Mouse (Mus musculus): ENCODE measurements around the gene Pdilt. TPM values are rescaled to one million over a fixed set of nuclear protein-coding genes. Genes with fewer than 3 reads are reported as not detected.

Pdilt gene
- polyA plus RNA-seq, 1 experiment from 2014 or later: 0.21 TPM

DNA sequence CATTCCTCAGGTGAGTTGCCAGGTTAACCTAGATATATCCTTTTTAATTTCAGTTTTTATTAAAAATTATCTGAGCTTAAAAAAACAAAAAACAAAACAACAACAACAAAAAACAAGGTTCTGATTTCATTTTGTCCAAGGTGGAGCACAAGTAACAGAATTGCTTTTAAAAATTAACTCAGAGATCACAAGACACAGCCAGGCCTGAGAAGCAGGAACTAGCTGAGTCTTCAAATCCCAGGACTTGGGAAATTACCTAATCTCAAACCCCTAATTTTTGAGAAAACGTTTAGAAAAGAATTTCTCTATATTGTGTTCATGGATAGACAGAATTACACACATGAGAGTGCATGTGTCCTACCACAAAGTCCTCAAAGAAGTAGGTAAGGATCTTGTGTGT lies 9.6 kb upstream of the Pdilt start:
- Histone ChIP-seq H3K4me1 (ENCODE audit: insufficient read depth, low read length) (peaks cover 2% of the 10 kb centered on the region), H3K4me2 (replicated peaks; ENCODE audit: low read depth, low read length) (no peak overlapping the region), H3K9ac (replicated peaks; ENCODE audit: low read length) (no peak overlapping the region), H3K4me3 (ENCODE audit: low read length) (no peak overlapping the region), H3K27ac (ENCODE audit: low read length) (peak overlapping the region; percentile 31; the same call in 1 of the 2 replicates), H3K27me3 (ENCODE audit: insufficient read depth, low read length) (no peaks in the 10 kb centered on the region), H3K9me3 (ENCODE audit: low read length) (no peaks in the 10 kb centered on the region), H3K36me3 (ENCODE audit: insufficient read depth, low read length) (no peaks in the 10 kb centered on the region)
- 42% methylated on average over 1 of the region's 1 CpGs for WGBS
- ATAC-seq (ENCODE audit: low FRiP score, low TSS enrichment): no peak

DNA sequence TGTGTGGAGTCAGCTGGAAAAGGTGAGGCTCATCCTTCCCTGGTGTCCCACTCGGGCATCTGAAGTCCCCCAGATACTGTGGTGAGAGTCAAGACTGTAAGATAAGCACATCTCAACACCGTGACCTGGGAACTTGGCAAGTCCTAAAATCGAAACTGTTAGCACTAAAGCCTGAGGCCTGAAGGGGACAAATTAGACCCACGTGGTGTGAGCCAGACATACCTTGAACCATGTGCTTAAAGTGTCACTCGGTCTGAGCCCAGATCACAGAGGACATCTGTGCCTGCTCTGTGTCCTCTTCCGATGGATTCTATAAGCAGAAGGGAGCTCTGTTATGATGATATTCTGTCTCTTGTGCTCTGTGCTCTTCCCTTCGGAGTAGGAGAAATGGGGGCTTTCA lies 5.3 kb upstream of the Pdilt start:
- no peak overlapping the region for H3K4me3 ChIP-seq (ENCODE audit: low read length)
- peaks cover 9% of the 10 kb centered on the region for H3K4me1 ChIP-seq (ENCODE audit: insufficient read depth, low read length)
- 0 out of 2 replicates have a peak overlapping the region, but pooled peaks have one; percentile 29 for H3K27ac ChIP-seq (ENCODE audit: low read length)
- no peak overlapping the region for H3K9ac ChIP-seq (replicated peaks; ENCODE audit: low read length)
- no peaks in the 10 kb centered on the region for H3K9me3 ChIP-seq (ENCODE audit: low read length)
- H3K27me3 ChIP-seq (ENCODE audit: insufficient read depth, low read length): no peaks in the 10 kb centered on the region
- 70% methylated on average over 7 of the region's 7 CpGs for WGBS
- no peaks in the 10 kb centered on the region for H3K36me3 ChIP-seq (ENCODE audit: insufficient read depth, low read length)
- no peak for ATAC-seq (ENCODE audit: low FRiP score, low TSS enrichment)
- H3K4me2 ChIP-seq (replicated peaks; ENCODE audit: low read depth, low read length): no peak overlapping the region

DNA sequence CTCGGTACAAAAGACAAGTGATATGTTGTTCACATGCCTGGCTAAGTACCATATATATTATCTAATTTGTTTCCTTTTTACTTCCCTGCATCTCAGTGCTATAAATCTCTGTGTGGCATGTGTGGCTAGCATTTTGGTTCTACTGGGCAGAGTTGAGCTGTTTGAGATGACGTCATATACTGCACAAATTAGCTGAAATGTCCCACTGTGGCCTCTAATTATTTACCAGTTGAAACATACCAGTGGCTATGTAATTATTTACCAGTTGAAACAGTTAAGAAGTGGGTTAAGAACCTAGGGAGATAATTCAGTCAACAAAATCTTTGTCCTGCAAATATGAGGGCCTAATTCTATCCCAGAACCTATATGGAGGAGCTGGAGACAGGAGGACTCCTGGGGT lies 4.3 kb upstream of the Pdilt start:
- H3K36me3 ChIP-seq (ENCODE audit: insufficient read depth, low read length): no peaks in the 10 kb centered on the region

GRCm38 (mm10) chr7:119527135-119527534 lies 3.8 kb upstream of the Pdilt start:
- H3K9ac ChIP-seq (replicated peaks; ENCODE audit: low read length): no peak overlapping the region
- no peaks in the 10 kb centered on the region for H3K27me3 ChIP-seq (ENCODE audit: insufficient read depth, low read length)
- peaks cover 9% of the 10 kb centered on the region for H3K4me1 ChIP-seq (ENCODE audit: insufficient read depth, low read length)
- 92% methylated on average over 1 of the region's 1 CpGs for WGBS
- H3K36me3 ChIP-seq (ENCODE audit: insufficient read depth, low read length): no peaks in the 10 kb centered on the region
- no peak overlapping the region for H3K4me3 ChIP-seq (ENCODE audit: low read length)
- no peak overlapping the region for H3K4me2 ChIP-seq (replicated peaks; ENCODE audit: low read depth, low read length)
- no peaks in the 10 kb centered on the region for H3K9me3 ChIP-seq (ENCODE audit: low read length)
- no peak for ATAC-seq (ENCODE audit: low FRiP score, low TSS enrichment)
- H3K27ac ChIP-seq (ENCODE audit: low read length): peak overlapping the region; percentile 65

More for the DNA sequence above, 4.3 kb upstream of the Pdilt start:
- WGBS: 20% methylated on average over 2 of the region's 2 CpGs
- Histone ChIP-seq H3K4me2 (replicated peaks; ENCODE audit: low read depth, low read length) (no peak overlapping the region), H3K9me3 (ENCODE audit: low read length) (no peaks in the 10 kb centered on the region), H3K4me1 (ENCODE audit: insufficient read depth, low read length) (peaks cover 9% of the 10 kb centered on the region), H3K4me3 (ENCODE audit: low read length) (no peak overlapping the region), H3K27ac (ENCODE audit: low read length) (peak overlapping the region; percentile 65), H3K9ac (replicated peaks; ENCODE audit: low read length) (no peak overlapping the region), H3K27me3 (ENCODE audit: insufficient read depth, low read length) (no peaks in the 10 kb centered on the region)
- ATAC-seq (ENCODE audit: low FRiP score, low TSS enrichment): peak; percentile 47; the same call in 1 of the 2 replicates

DNA sequence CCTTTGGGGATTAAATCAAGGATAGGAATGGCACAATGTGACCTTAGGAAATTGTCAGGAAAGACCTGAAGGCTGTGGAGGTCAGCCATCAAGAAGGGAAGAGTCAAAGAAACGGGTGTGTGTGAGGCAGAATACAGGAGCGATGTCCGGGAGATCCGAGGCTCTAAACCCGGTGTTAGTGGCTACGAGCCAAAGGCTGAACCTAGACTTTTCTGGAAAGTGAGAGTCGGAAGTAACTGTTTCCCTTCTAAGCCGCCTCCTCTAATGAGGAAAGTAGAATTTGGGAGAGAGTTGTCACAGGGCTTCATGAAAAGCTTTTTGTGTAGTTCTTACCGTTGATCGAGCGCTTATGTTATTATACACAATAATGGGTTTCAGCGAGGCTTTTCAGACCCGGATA lies 3.2 kb upstream of the Pdilt start:
- Histone ChIP-seq H3K4me1 (ENCODE audit: insufficient read depth, low read length) (peaks cover 9% of the 10 kb centered on the region), H3K9ac (replicated peaks; ENCODE audit: low read length) (peak overlapping the region; percentile 38; the same call in 1 of the 2 replicates), H3K9me3 (ENCODE audit: low read length) (no peaks in the 10 kb centered on the region), H3K27me3 (ENCODE audit: insufficient read depth, low read length) (no peaks in the 10 kb centered on the region), H3K4me2 (replicated peaks; ENCODE audit: low read depth, low read length) (no peak overlapping the region), H3K36me3 (ENCODE audit: insufficient read depth, low read length) (no peaks in the 10 kb centered on the region), H3K4me3 (ENCODE audit: low read length) (no peak overlapping the region), H3K27ac (ENCODE audit: low read length) (peak overlapping the region; percentile 57; the same call in 1 of the 2 replicates)
- 73% methylated on average over 13 of the region's 13 CpGs for WGBS
- ATAC-seq (ENCODE audit: low FRiP score, low TSS enrichment): no peak

DNA sequence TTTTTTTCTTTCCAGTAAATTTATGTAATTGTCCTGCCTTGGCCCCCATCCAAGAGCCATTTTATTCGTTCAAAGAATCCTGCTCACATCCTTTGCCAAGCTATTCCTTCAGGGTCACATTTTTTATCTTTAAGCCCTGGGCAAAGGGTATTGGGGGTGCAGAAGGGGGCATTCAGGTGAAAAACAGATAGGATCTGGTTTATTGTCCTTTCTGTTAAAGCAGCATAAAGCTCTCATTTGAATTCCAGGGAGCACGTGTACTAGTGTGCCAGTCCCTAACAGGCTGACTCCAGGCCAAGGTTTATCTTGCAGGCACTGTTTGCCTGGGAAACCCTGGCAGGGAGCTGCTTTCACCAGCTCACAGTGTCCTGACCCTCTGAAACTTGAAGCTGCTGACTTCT lies 2.6 kb upstream of the Pdilt start:
- Histone ChIP-seq H3K27ac (ENCODE audit: low read length) (peak overlapping the region; percentile 57; the same call in 1 of the 2 replicates), H3K36me3 (ENCODE audit: insufficient read depth, low read length) (no peaks in the 10 kb centered on the region), H3K9me3 (ENCODE audit: low read length) (no peaks in the 10 kb centered on the region), H3K27me3 (ENCODE audit: insufficient read depth, low read length) (no peaks in the 10 kb centered on the region), H3K9ac (replicated peaks; ENCODE audit: low read length) (peak overlapping the region; percentile 38; the same call in 1 of the 2 replicates), H3K4me2 (replicated peaks; ENCODE audit: low read depth, low read length) (no peak overlapping the region), H3K4me1 (ENCODE audit: insufficient read depth, low read length) (peaks cover 9% of the 10 kb centered on the region), H3K4me3 (ENCODE audit: low read length) (no peak overlapping the region)
- 19% methylated on average over 2 of the region's 2 CpGs for WGBS
- ATAC-seq (ENCODE audit: low FRiP score, low TSS enrichment): peak; percentile 74; the same call in 1 of the 2 replicates

DNA sequence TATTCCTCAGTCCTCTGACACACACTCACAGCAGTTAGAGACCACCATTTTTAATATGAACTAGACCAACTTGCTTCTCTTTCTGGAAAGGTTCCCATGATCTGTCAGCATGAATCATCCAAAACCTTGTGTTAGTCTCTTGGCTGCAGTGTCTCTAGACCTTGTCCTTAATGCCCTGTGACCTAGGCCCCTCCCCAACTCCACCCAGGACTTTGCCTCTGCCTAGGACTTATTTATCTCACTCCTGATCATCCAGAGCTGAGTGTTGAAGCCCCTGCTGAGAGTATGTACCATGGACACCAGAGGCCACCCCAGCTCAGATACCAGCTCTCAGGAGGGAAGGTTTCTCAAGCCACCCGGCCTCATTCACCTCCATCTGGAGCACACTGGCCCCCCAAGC lies 904 bp downstream of the Pdilt start:
- H3K4me2 ChIP-seq (replicated peaks; ENCODE audit: low read depth, low read length): no peak overlapping the region
- 72% methylated on average over 1 of the region's 1 CpGs for WGBS
- no peaks in the 10 kb centered on the region for H3K9me3 ChIP-seq (ENCODE audit: low read length)
- no peaks in the 10 kb centered on the region for H3K36me3 ChIP-seq (ENCODE audit: insufficient read depth, low read length)
- 0 out of 2 replicates have a peak, but pooled peaks cover 5% of the 10 kb centered on the region for H3K4me1 ChIP-seq (ENCODE audit: insufficient read depth, low read length)
- no peak overlapping the region for H3K4me3 ChIP-seq (ENCODE audit: low read length)
- no peak for ATAC-seq (ENCODE audit: low FRiP score, low TSS enrichment)
- H3K27me3 ChIP-seq (ENCODE audit: insufficient read depth, low read length): no peaks in the 10 kb centered on the region
- no peak overlapping the region for H3K27ac ChIP-seq (ENCODE audit: low read length)
- H3K9ac ChIP-seq (replicated peaks; ENCODE audit: low read length): no peak overlapping the region

DNA sequence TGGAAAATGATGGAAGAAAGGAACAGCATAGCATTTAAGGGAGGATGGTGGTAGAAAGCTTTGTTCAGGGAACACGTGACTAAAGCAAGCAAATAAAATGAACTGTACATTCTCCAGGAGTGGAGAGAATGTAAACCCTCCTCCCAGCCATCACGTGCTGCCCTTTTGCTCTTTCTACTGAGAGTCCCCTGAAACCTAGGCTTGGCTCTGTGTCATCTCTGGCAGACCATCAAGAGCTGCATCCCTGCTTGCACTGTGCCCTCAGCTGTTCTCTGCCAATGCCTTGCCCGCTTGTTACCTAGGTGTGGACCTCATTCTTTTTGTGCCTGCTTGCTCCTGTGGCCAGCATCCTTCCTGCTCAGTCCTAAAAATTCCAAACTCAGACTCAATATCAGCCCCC lies 1.5 kb downstream of the Pdilt start:
- 82% methylated on average over 3 of the region's 3 CpGs for WGBS
- Histone ChIP-seq H3K4me3 (ENCODE audit: low read length) (no peak overlapping the region), H3K36me3 (ENCODE audit: insufficient read depth, low read length) (no peaks in the 10 kb centered on the region), H3K9me3 (ENCODE audit: low read length) (no peaks in the 10 kb centered on the region), H3K9ac (replicated peaks; ENCODE audit: low read length) (no peak overlapping the region), H3K27ac (ENCODE audit: low read length) (no peak overlapping the region), H3K27me3 (ENCODE audit: insufficient read depth, low read length) (no peaks in the 10 kb centered on the region), H3K4me1 (ENCODE audit: insufficient read depth, low read length) (0 out of 2 replicates have a peak, but pooled peaks cover 5% of the 10 kb centered on the region), H3K4me2 (replicated peaks; ENCODE audit: low read depth, low read length) (no peak overlapping the region)
- no peak for ATAC-seq (ENCODE audit: low FRiP score, low TSS enrichment)

- ATAC-seq (ENCODE audit: low FRiP score, low TSS enrichment): peak; percentile 82
- Histone ChIP-seq H3K4me1 (ENCODE audit: insufficient read depth, low read length) (no peaks in the 10 kb centered on the region), H3K9me3 (ENCODE audit: low read length) (no peaks in the 10 kb centered on the region), H3K4me3 (ENCODE audit: low read length) (no peak overlapping the region), H3K27ac (ENCODE audit: low read length) (no peak overlapping the region), H3K4me2 (replicated peaks; ENCODE audit: low read depth, low read length) (no peak overlapping the region), H3K27me3 (ENCODE audit: insufficient read depth, low read length) (no peaks in the 10 kb centered on the region), H3K36me3 (ENCODE audit: insufficient read depth, low read length) (no peaks in the 10 kb centered on the region), H3K9ac (replicated peaks; ENCODE audit: low read length) (no peak overlapping the region)
- WGBS: 55% methylated on average over 5 of the region's 5 CpGs
Measured at GRCm38 (mm10) chr7:119519654-119520053, 3.6 kb downstream of the Pdilt start.

GRCm38 (mm10) chr7:119519163-119519562 lies 4.1 kb downstream of the Pdilt start, which contains the start of gene Acsm5:
Gene Acsm5 (plus strand): TSS chr7:119519463.
- no peak within 1 kb of the TSS for H3K4me2 ChIP-seq (replicated peaks; ENCODE audit: low read depth, low read length)
- 73% methylated on average over 5 of the region's 5 CpGs for WGBS
- no peaks in the 10 kb centered on the region for H3K36me3 ChIP-seq (ENCODE audit: insufficient read depth, low read length)
- H3K27me3 ChIP-seq (ENCODE audit: insufficient read depth, low read length): no peaks in the 10 kb centered on the region
- H3K4me1 ChIP-seq (ENCODE audit: insufficient read depth, low read length): no peaks in the 10 kb centered on the region
- no peak for ATAC-seq (ENCODE audit: low FRiP score, low TSS enrichment)
- no peaks in the 10 kb centered on the region for H3K9me3 ChIP-seq (ENCODE audit: low read length)
- H3K9ac ChIP-seq (replicated peaks; ENCODE audit: low read length): no peak within 1 kb of the TSS
- H3K27ac ChIP-seq (ENCODE audit: low read length): no peak within 1 kb of the TSS
- H3K4me3 ChIP-seq (ENCODE audit: low read length): no peak within 1 kb of the TSS

Measured in kidney, embryonic 16.5 days (tissue).